Mouse (Mus musculus): ENCODE measurements around the gene Eif1ad. TPM values are rescaled to one million over a fixed set of nuclear protein-coding genes. Genes with fewer than 3 reads are reported as not detected.

Gene Eif1ad
- polyA plus RNA-seq, 1 experiment = 27.0 TPM

DNA sequence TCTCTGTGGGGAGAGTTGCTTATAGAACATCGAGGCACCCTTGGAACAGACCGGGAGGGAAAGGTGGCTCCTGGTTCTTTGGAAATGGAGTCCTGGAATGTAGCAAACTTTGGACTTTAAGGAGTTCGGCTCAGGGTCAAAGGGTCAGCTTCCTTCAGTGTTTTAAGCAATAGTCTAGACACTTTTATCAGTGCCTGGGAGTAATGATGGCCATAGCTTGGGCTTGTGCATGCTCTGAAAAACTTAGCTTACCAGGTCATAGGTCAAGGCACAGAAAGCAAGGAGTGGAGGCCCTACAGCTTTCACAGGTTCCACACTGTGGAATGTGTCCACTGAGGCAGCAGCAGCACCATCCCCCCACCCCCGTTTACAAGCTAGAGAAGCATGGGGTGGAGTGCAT lies 8.2 kb downstream of the Eif1ad start:
- Histone ChIP-seq H3K27me3 (ENCODE audit: control insufficient read depth, insufficient read depth, low read length) (no peaks in the 10 kb centered on the region), H3K4me3 (ENCODE audit: low read depth, low read length) (peak overlapping the region; percentile 38), H3K36me3 (ENCODE audit: control insufficient read depth, insufficient read depth, low read length) (peaks cover 35% of the 10 kb centered on the region), H3K27ac (ENCODE audit: insufficient read depth, low read depth, low read length) (peak overlapping the region; percentile 97), H3K4me1 (ENCODE audit: control insufficient read depth, insufficient read depth, insufficient read length, low read length) (peaks cover 17% of the 10 kb centered on the region; the same call in 1 of the 2 replicates)
- no peak for TF ChIP-seq CTCF (IDR thresholded peaks at IDR 0.05; ENCODE audit: extremely low read depth, insufficient read length, insufficient replicate concordance, low read depth, low read length)
- 34% methylated on average over 4 of the region's 4 CpGs for WGBS

DNA sequence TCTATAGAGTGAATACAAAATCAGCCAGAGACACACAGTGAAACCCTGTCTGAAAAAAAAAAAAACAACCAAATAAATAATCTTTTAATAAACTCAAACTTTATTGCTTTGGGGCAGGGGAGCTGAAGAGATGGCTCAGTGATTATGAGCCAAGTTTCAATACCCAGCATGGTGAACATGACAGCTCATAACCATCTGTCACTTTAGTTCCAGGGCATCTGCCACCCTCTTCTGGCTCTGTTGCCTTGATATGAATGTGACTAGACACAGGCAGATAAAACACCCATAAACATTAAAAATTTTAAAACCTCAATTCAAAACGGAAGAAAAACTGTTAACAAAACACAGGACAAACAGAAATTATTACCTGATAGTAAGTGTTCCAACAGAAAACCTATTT lies 10.9 kb downstream of the Eif1ad start:
- Histone ChIP-seq H3K4me1 (ENCODE audit: control insufficient read depth, insufficient read depth, insufficient read length, low read length) (peaks cover 17% of the 10 kb centered on the region; the same call in 1 of the 2 replicates), H3K4me3 (ENCODE audit: low read depth, low read length) (no peak overlapping the region), H3K27me3 (ENCODE audit: control insufficient read depth, insufficient read depth, low read length) (no peaks in the 10 kb centered on the region), H3K27ac (ENCODE audit: insufficient read depth, low read depth, low read length) (no peak overlapping the region), H3K36me3 (ENCODE audit: control insufficient read depth, insufficient read depth, low read length) (peaks cover 45% of the 10 kb centered on the region)
- WGBS = 87% methylated on average over 1 of the region's 1 CpGs
- TF ChIP-seq POLR2A (IDR thresholded peaks at IDR 0.05; ENCODE audit: low read depth, low read length) (no peak), CTCF (IDR thresholded peaks at IDR 0.05; ENCODE audit: extremely low read depth, insufficient read length, insufficient replicate concordance, low read depth, low read length) (no peak)

- H3K4me3 ChIP-seq (ENCODE audit: low read depth, low read length) = no peak overlapping the region
- TF ChIP-seq CTCF (IDR thresholded peaks at IDR 0.05; ENCODE audit: extremely low read depth, insufficient read length, insufficient replicate concordance, low read depth, low read length) (no peak), POLR2A (IDR thresholded peaks at IDR 0.05; ENCODE audit: low read depth, low read length) (no peak)
- H3K4me1 ChIP-seq (ENCODE audit: control insufficient read depth, insufficient read depth, insufficient read length, low read length) = no peaks in the 10 kb centered on the region; the same call in 1 of the 2 replicates
- H3K36me3 ChIP-seq (ENCODE audit: control insufficient read depth, insufficient read depth, low read length) = peaks cover 65% of the 10 kb centered on the region
- no peak overlapping the region for H3K27ac ChIP-seq (ENCODE audit: insufficient read depth, low read depth, low read length)
- H3K27me3 ChIP-seq (ENCODE audit: control insufficient read depth, insufficient read depth, low read length) = no peaks in the 10 kb centered on the region
- 96% methylated on average over 12 of the region's 12 CpGs for WGBS
These were observed 16.8 kb downstream of the Eif1ad start for GRCm38 (mm10) chr19:5383326-5383725.

DNA sequence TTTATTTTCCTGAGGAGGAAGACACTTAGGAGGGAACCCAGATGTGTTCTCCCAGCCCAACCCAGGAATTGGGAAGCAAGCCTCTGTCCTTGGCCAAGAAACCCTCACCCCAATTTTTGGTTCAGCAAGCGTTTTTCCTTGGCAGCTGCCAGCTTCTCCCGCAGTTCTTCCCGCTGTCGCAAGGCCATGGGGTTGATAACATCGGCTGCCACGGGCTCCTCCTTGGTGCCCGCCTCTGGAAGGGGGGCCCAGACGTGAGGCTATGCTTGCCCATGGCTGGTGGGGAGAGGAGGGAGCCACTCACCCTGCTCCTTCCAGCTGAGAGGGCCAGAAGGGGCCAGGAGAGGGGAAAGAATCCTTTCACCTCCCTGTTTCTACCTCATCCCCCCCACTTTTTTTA lies 18.2 kb downstream of the Eif1ad start:
- Histone ChIP-seq H3K4me1 (ENCODE audit: control insufficient read depth, insufficient read depth, insufficient read length, low read length) (peaks cover 5% of the 10 kb centered on the region; the same call in 1 of the 2 replicates), H3K4me3 (ENCODE audit: low read depth, low read length) (no peak overlapping the region), H3K27me3 (ENCODE audit: control insufficient read depth, insufficient read depth, low read length) (no peaks in the 10 kb centered on the region), H3K27ac (ENCODE audit: insufficient read depth, low read depth, low read length) (no peak overlapping the region), H3K36me3 (ENCODE audit: control insufficient read depth, insufficient read depth, low read length) (peaks cover 51% of the 10 kb centered on the region)
- no peak for TF ChIP-seq POLR2A (IDR thresholded peaks at IDR 0.05; ENCODE audit: low read depth, low read length)
- TF ChIP-seq CTCF (IDR thresholded peaks at IDR 0.05; ENCODE audit: extremely low read depth, insufficient read length, insufficient replicate concordance, low read depth, low read length) = no peak
- WGBS = 88% methylated on average over 8 of the region's 8 CpGs

GRCm38 (mm10) chr19:5388011-5388441 lies 21.5 kb downstream of the Eif1ad start:
- peak overlapping the region; percentile 63 for H3K27ac ChIP-seq (ENCODE audit: insufficient read depth, low read depth, low read length)
- H3K27me3 ChIP-seq (ENCODE audit: control insufficient read depth, insufficient read depth, low read length) = no peaks in the 10 kb centered on the region
- TF ChIP-seq POLR2A (IDR thresholded peaks at IDR 0.05; ENCODE audit: low read depth, low read length) = no peak
- no peak for TF ChIP-seq CTCF (IDR thresholded peaks at IDR 0.05; ENCODE audit: extremely low read depth, insufficient read length, insufficient replicate concordance, low read depth, low read length)
- peak overlapping the region; percentile 95 for H3K4me3 ChIP-seq (ENCODE audit: low read depth, low read length)
- WGBS = under 1% methylated on average over 43 of the region's 43 CpGs
- H3K36me3 ChIP-seq (ENCODE audit: control insufficient read depth, insufficient read depth, low read length) = peaks cover 19% of the 10 kb centered on the region
- H3K4me1 ChIP-seq (ENCODE audit: control insufficient read depth, insufficient read depth, insufficient read length, low read length) = peaks cover 11% of the 10 kb centered on the region; the same call in 1 of the 2 replicates

GRCm38 (mm10) chr19:5388588-5389242 lies 22.2 kb downstream of the Eif1ad start, which contains the start of gene Sart1:
TSS of gene Sart1 (minus strand) at chr19:5388703.
- H3K36me3 ChIP-seq (ENCODE audit: control insufficient read depth, insufficient read depth, low read length) = peaks cover 12% of the 10 kb centered on the region
- H3K4me3 ChIP-seq (ENCODE audit: low read depth, low read length) = peak within 1 kb of the TSS; percentile 95
- no peaks in the 10 kb centered on the region for H3K27me3 ChIP-seq (ENCODE audit: control insufficient read depth, insufficient read depth, low read length)
- H3K27ac ChIP-seq (ENCODE audit: insufficient read depth, low read depth, low read length) = peak within 1 kb of the TSS; percentile 93
- peaks cover 11% of the 10 kb centered on the region; the same call in 1 of the 2 replicates for H3K4me1 ChIP-seq (ENCODE audit: control insufficient read depth, insufficient read depth, insufficient read length, low read length)
- under 1% methylated on average over 43 of the region's 43 CpGs for WGBS
- TF ChIP-seq POLR2A (IDR thresholded peaks at IDR 0.05; ENCODE audit: low read depth, low read length) (peak; percentile 85; the same call in 1 of the 2 replicates), CTCF (IDR thresholded peaks at IDR 0.05; ENCODE audit: extremely low read depth, insufficient read length, insufficient replicate concordance, low read depth, low read length) (no peak)

GRCm38 (mm10) chr19:5389647-5390046 lies 23.1 kb downstream of the Eif1ad start:
- H3K4me1 ChIP-seq (ENCODE audit: control insufficient read depth, insufficient read depth, insufficient read length, low read length) = peaks cover 11% of the 10 kb centered on the region; the same call in 1 of the 2 replicates
- peaks cover 2% of the 10 kb centered on the region for H3K36me3 ChIP-seq (ENCODE audit: control insufficient read depth, insufficient read depth, low read length)
- peak overlapping the region; percentile 95 for H3K4me3 ChIP-seq (ENCODE audit: low read depth, low read length)
- no peaks in the 10 kb centered on the region for H3K27me3 ChIP-seq (ENCODE audit: control insufficient read depth, insufficient read depth, low read length)
- TF ChIP-seq POLR2A (IDR thresholded peaks at IDR 0.05; ENCODE audit: low read depth, low read length) (peak; percentile 29; the same call in 1 of the 2 replicates), CTCF (IDR thresholded peaks at IDR 0.05; ENCODE audit: extremely low read depth, insufficient read length, insufficient replicate concordance, low read depth, low read length) (no peak)
- 4% methylated on average over 12 of the region's 12 CpGs for WGBS
- peak overlapping the region; percentile 93 for H3K27ac ChIP-seq (ENCODE audit: insufficient read depth, low read depth, low read length)
